Mouse (Mus musculus): Measurements from ENCODE around the gene Hmg20b. TPM values are rescaled to one million over a fixed set of nuclear protein-coding genes. Genes with fewer than 3 reads are reported as not detected.

The Hmg20b gene
- polyA plus RNA-seq, 2 experiments: 92.9 to 135 TPM

DNA sequence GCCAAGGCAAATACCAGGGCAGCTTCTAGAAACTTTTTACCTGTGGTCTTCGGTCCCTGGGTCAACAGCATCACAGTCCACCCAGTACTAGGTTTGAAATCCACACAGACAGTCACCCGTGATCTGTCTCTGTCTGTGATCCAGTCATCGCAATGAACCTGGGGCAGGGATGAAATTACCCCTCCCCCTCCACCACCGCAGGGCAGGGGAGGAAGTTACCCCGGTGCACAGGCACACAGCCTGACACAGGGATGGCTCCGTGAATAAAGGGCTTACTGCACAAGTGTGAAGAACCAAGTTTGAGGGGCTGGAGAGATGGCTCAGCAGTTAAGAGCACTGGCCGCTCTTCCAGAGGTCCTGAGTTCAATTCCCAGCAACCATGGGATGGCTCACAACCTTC lies 46.5 kb downstream of the Hmg20b start:
- no peaks in the 10 kb centered on the region for H3K27me3 ChIP-seq (ENCODE audit: control insufficient read depth, insufficient read depth, low read length)
- DNase-seq (ENCODE audit: low spot score) (no peak), ATAC-seq (ENCODE audit: low FRiP score, low read depth) (no peak)
- H3K36me3 ChIP-seq (ENCODE audit: control insufficient read depth, insufficient read depth, low read length): peaks cover 37% of the 10 kb centered on the region
- WGBS: 80% methylated on average over 7 of the region's 7 CpGs
- H3K9me3 ChIP-seq (ENCODE audit: control insufficient read depth, low read length): no peaks in the 10 kb centered on the region
- no peak for TF ChIP-seq POLR2A (IDR thresholded peaks at IDR 0.05; ENCODE audit: borderline replicate concordance, extremely low read depth, insufficient read depth, insufficient read length)
- H3K27ac ChIP-seq (replicated peaks; ENCODE audit: low read depth, low read length): no peak overlapping the region
- H3K4me1 ChIP-seq (ENCODE audit: control insufficient read depth, insufficient read depth, low read length): no peaks in the 10 kb centered on the region
- H3K4me2 ChIP-seq (replicated peaks; ENCODE audit: low read depth, low read length, severe bottlenecking): no peak overlapping the region
- no peak overlapping the region for H3K9ac ChIP-seq (ENCODE audit: low read depth, low read length, severe bottlenecking)
- no peak overlapping the region for H3K4me3 ChIP-seq (replicated peaks; ENCODE audit: low read length)

DNA sequence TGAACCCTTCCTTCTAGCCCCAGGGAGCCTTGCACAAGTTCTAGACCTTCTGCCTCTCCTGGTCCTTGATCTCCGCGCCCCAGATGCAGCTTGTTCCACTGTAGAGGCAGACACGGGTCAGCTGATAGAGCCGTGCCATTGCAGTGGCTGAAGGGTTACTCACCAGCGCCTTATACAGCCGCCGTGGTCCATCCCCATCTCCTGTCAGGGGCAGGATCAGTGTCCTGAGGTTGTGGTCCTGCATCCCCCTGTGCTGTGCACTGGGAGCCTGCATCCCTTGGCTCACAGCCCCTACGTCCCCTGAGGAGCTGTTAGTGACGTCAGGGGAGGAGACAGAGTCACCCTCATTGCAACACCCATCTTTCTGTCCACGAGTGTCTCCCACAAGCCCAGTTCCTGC lies 47.0 kb downstream of the Hmg20b start:
- no peaks in the 10 kb centered on the region for H3K9me3 ChIP-seq (ENCODE audit: control insufficient read depth, low read length)
- WGBS: 84% methylated on average over 10 of the region's 10 CpGs
- H3K27me3 ChIP-seq (ENCODE audit: control insufficient read depth, insufficient read depth, low read length): no peaks in the 10 kb centered on the region
- no peak overlapping the region for H3K27ac ChIP-seq (replicated peaks; ENCODE audit: low read depth, low read length)
- DNase-seq (ENCODE audit: low spot score): no peak
- ATAC-seq (ENCODE audit: low FRiP score, low read depth): no peak
- 0 out of 2 replicates have a peak overlapping the region, but pooled peaks have one; percentile 12 for H3K9ac ChIP-seq (ENCODE audit: low read depth, low read length, severe bottlenecking)
- no peak overlapping the region for H3K4me2 ChIP-seq (replicated peaks; ENCODE audit: low read depth, low read length, severe bottlenecking)
- peaks cover 32% of the 10 kb centered on the region for H3K36me3 ChIP-seq (ENCODE audit: control insufficient read depth, insufficient read depth, low read length)
- no peaks in the 10 kb centered on the region for H3K4me1 ChIP-seq (ENCODE audit: control insufficient read depth, insufficient read depth, low read length)
- H3K4me3 ChIP-seq (replicated peaks; ENCODE audit: low read length): no peak overlapping the region
- no peak for TF ChIP-seq POLR2A (IDR thresholded peaks at IDR 0.05; ENCODE audit: borderline replicate concordance, extremely low read depth, insufficient read depth, insufficient read length)

DNA sequence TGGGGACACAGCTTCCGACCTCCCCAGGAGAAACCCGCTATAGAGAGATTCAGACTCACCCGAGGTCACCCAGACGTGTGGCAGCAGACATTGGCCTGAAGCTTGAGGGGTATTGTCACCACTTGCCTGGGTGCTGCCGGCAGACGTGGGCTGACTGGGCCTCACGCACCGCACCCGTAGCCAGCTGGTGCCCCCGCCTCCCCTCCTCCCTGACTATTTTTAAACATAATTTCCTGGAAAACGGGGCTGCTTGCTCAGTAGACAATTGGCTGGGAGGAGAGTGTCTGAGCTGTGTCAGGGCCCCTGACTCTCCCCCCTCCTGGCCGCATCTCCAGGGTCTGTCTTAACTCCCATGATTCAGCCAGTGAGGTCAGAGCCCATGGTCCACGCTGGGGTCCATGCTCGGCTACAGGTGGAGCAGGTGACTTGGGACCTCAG lies 47.5 kb downstream of the Hmg20b start:
- no peak for TF ChIP-seq POLR2A (IDR thresholded peaks at IDR 0.05; ENCODE audit: borderline replicate concordance, extremely low read depth, insufficient read depth, insufficient read length)
- Histone ChIP-seq H3K4me3 (replicated peaks; ENCODE audit: low read length) (no peak overlapping the region), H3K9ac (ENCODE audit: low read depth, low read length, severe bottlenecking) (0 out of 2 replicates have a peak overlapping the region, but pooled peaks have one; percentile 12), H3K4me1 (ENCODE audit: control insufficient read depth, insufficient read depth, low read length) (no peaks in the 10 kb centered on the region), H3K27me3 (ENCODE audit: control insufficient read depth, insufficient read depth, low read length) (no peaks in the 10 kb centered on the region), H3K4me2 (replicated peaks; ENCODE audit: low read depth, low read length, severe bottlenecking) (no peak overlapping the region), H3K9me3 (ENCODE audit: control insufficient read depth, low read length) (no peaks in the 10 kb centered on the region), H3K27ac (replicated peaks; ENCODE audit: low read depth, low read length) (no peak overlapping the region), H3K36me3 (ENCODE audit: control insufficient read depth, insufficient read depth, low read length) (peaks cover 27% of the 10 kb centered on the region)
- WGBS: 70% methylated on average over 14 of the region's 14 CpGs
- ATAC-seq (ENCODE audit: low FRiP score, low read depth) (no peak), DNase-seq (ENCODE audit: low spot score) (no peak)

DNA sequence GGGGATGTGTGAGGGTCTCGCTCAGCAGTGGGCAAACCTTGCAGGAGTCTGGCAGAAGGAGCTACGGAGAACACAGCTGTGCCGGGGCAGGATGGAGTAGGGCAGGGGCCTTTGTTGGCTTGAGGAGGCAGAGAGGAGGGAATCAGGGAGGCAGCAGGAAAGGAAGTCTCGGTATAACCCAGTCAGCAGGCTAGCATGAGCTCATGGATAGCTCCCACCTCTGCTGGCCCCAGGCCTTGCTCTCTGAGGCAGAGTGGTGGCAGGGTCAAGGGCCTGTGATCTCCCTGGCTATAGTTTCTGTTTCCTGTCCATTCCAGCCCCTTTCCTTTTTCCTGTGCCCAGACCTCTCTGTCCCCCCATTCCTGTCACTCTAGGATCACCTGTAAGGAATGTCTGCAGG lies 48.0 kb downstream of the Hmg20b start:
- no peaks in the 10 kb centered on the region for H3K27me3 ChIP-seq (ENCODE audit: control insufficient read depth, insufficient read depth, low read length)
- H3K9me3 ChIP-seq (ENCODE audit: control insufficient read depth, low read length): no peaks in the 10 kb centered on the region
- H3K4me3 ChIP-seq (replicated peaks; ENCODE audit: low read length): no peak overlapping the region
- H3K4me1 ChIP-seq (ENCODE audit: control insufficient read depth, insufficient read depth, low read length): no peaks in the 10 kb centered on the region
- H3K4me2 ChIP-seq (replicated peaks; ENCODE audit: low read depth, low read length, severe bottlenecking): no peak overlapping the region
- ATAC-seq (ENCODE audit: low FRiP score, low read depth) (no peak), DNase-seq (ENCODE audit: low spot score) (no peak)
- WGBS: 71% methylated on average over 4 of the region's 4 CpGs
- TF ChIP-seq POLR2A (IDR thresholded peaks at IDR 0.05; ENCODE audit: borderline replicate concordance, extremely low read depth, insufficient read depth, insufficient read length): no peak
- H3K36me3 ChIP-seq (ENCODE audit: control insufficient read depth, insufficient read depth, low read length): peaks cover 22% of the 10 kb centered on the region
- H3K27ac ChIP-seq (replicated peaks; ENCODE audit: low read depth, low read length): no peak overlapping the region
- 0 out of 2 replicates have a peak overlapping the region, but pooled peaks have one; percentile 12 for H3K9ac ChIP-seq (ENCODE audit: low read depth, low read length, severe bottlenecking)

DNA sequence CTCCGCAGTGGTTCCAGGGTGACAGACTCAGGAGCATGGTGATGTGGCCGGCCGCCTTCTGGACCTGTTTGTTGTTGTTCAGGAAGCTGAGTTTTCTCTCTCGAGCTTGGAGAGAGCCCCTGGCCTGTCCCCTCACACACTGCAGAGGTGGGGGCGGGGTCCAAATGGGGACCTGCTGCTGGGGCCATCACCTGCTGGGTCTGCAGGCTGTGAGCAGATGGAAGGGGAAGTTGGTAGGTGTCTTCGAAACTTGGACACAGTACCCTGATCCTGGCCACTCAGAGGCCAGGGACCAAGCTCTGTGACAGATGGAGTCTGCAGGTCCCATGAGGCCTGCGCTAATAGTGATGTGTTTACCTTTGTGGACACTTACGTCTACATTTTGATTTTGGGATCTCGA lies 49.0 kb downstream of the Hmg20b start:
- Histone ChIP-seq H3K9me3 (ENCODE audit: control insufficient read depth, low read length) (no peaks in the 10 kb centered on the region), H3K4me3 (replicated peaks; ENCODE audit: low read length) (no peak overlapping the region), H3K27me3 (ENCODE audit: control insufficient read depth, insufficient read depth, low read length) (no peaks in the 10 kb centered on the region), H3K36me3 (ENCODE audit: control insufficient read depth, insufficient read depth, low read length) (peaks cover 12% of the 10 kb centered on the region), H3K27ac (replicated peaks; ENCODE audit: low read depth, low read length) (no peak overlapping the region), H3K4me2 (replicated peaks; ENCODE audit: low read depth, low read length, severe bottlenecking) (no peak overlapping the region), H3K9ac (ENCODE audit: low read depth, low read length, severe bottlenecking) (no peak overlapping the region), H3K4me1 (ENCODE audit: control insufficient read depth, insufficient read depth, low read length) (no peaks in the 10 kb centered on the region)
- ATAC-seq (ENCODE audit: low FRiP score, low read depth): no peak
- DNase-seq (ENCODE audit: low spot score): no peak
- TF ChIP-seq POLR2A (IDR thresholded peaks at IDR 0.05; ENCODE audit: borderline replicate concordance, extremely low read depth, insufficient read depth, insufficient read length): no peak
- 83% methylated on average over 9 of the region's 9 CpGs for WGBS

All from limb, embryonic 14.5 days (tissue).